Mouse (Mus musculus) CH12.LX (cell line): Measurements from ENCODE around the gene Slc32a1. TPM values are rescaled to one million over a fixed set of nuclear protein-coding genes. Genes with fewer than 3 reads are reported as not detected.

Source experiments
- DNase-seq: peaks from one replicate; pipeline ENCODE4 v3.0.0-alpha.2; 2013; ENCODE audit errors: extremely low read depth
- H3K27ac ChIP-seq: 2 replicates; pipeline ENCODE4 v1.5.1; 2012; ENCODE audit warnings: low read depth, mild to moderate bottlenecking, control low read depth, moderate library complexity; ENCODE audit not compliant: insufficient read depth
- H3K27me3 ChIP-seq: replicated peaks from 2 replicates; pipeline ENCODE3; 2012; ENCODE audit warnings: inconsistent platforms
- H3K36me3 ChIP-seq, 2 experiments: replicated peaks in 1 of 2; 2 replicates each; pipeline versions ENCODE3 to v1.6.1; 2012; ENCODE audit warnings: inconsistent platforms in 1 of 2, low read length in 1 of 2, mild to moderate bottlenecking in 1 of 2, mixed read lengths in 1 of 2, moderate library complexity in 1 of 2; ENCODE audit not compliant: control insufficient read depth in 1 of 2, insufficient read depth in 1 of 2
- H3K4me1 ChIP-seq, 2 experiments: 2 replicates each; pipeline ENCODE4 v1.6.1; 2012; ENCODE audit warnings: inconsistent platforms in 1 of 2, moderate library complexity in 1 of 2; ENCODE audit not compliant: insufficient read depth in 2 of 2, control insufficient read depth in 1 of 2
- H3K4me2 ChIP-seq: 2 replicates; pipeline ENCODE4 v1.6.1; 2012; ENCODE audit warnings: low read depth, mild to moderate bottlenecking, control low read depth; ENCODE audit not compliant: poor library complexity, insufficient read depth, severe bottlenecking
- H3K4me3 ChIP-seq, 3 experiments: fragments of 150-350 bp in 1 of 3; sonication (generic) in 1 of 3; replicated peaks in 1 of 3; 2 replicates each; pipeline versions ENCODE3 to v1.5.1; 2011 to 2012; ENCODE audit warnings: low read depth in 2 of 3, low read length in 2 of 3, mild to moderate bottlenecking in 2 of 3, moderate library complexity in 2 of 3, control low read depth in 1 of 3, improper control_type of control experiment in 1 of 3, inconsistent platforms in 1 of 3, mixed read lengths in 1 of 3; ENCODE audit not compliant: poor library complexity in 1 of 3
- H3K79me2 ChIP-seq: replicated peaks from 2 replicates; pipeline ENCODE4 v1.6.1; 2012; ENCODE audit warnings: mild to moderate bottlenecking, moderate library complexity; ENCODE audit not compliant: control insufficient read depth, poor library complexity, insufficient read depth, severe bottlenecking; ENCODE audit errors: extremely low read depth
- H3K9ac ChIP-seq: 2 replicates; pipeline ENCODE4 v1.6.1; 2012; ENCODE audit warnings: low read depth, mild to moderate bottlenecking, control low read depth, moderate library complexity; ENCODE audit not compliant: insufficient read depth
- H3K9me3 ChIP-seq: replicated peaks from 2 replicates; pipeline ENCODE3; 2012; ENCODE audit warnings: low read length, inconsistent platforms, mixed read lengths
- CHD1 ChIP-seq: IDR thresholded peaks from 2 replicates; pipeline ENCODE4 v1.6.1; 2012; ENCODE audit warnings: low read depth, low read length, improper control_type of control experiment, inconsistent platforms
- CHD2 ChIP-seq: IDR thresholded peaks from 2 replicates; pipeline ENCODE4 v1.6.1; 2011; ENCODE audit warnings: low read length, improper control_type of control experiment
- CTCF ChIP-seq, 2 experiments: IDR thresholded peaks in 1 of 2; conservative IDR thresholded peaks in 1 of 2; 2 replicates each; pipeline ENCODE4 v1.5.1; 2011 to 2012; ENCODE audit warnings: low read depth in 2 of 2, low read length in 2 of 2, improper control_type of control experiment in 1 of 2, inconsistent platforms in 1 of 2, mild to moderate bottlenecking in 1 of 2, moderate library complexity in 1 of 2
- E2F4 ChIP-seq: IDR thresholded peaks from 2 replicates; pipeline ENCODE4 v1.6.1; 2011; ENCODE audit warnings: low read depth, low read length, improper control_type of control experiment; ENCODE audit not compliant: insufficient replicate concordance
- ELF1 ChIP-seq: IDR thresholded peaks from 2 replicates; pipeline ENCODE4 v1.6.1; 2014; ENCODE audit warnings: low read depth, mild to moderate bottlenecking, inconsistent platforms, low read length, improper control_type of control experiment
- GABPA ChIP-seq: IDR thresholded peaks from 2 replicates; pipeline ENCODE4 v1.6.1; 2012; ENCODE audit warnings: low read depth, low read length, improper control_type of control experiment, inconsistent platforms; ENCODE audit not compliant: insufficient replicate concordance
- JUN ChIP-seq: IDR thresholded peaks from 2 replicates; pipeline ENCODE4 v1.6.1; 2011; ENCODE audit warnings: low read depth, mild to moderate bottlenecking, low read length, improper control_type of control experiment, moderate library complexity; ENCODE audit not compliant: insufficient read depth
- KAT2A ChIP-seq: IDR thresholded peaks from 2 replicates; pipeline ENCODE4 v1.6.1; 2012; ENCODE audit warnings: low read length, improper control_type of control experiment, inconsistent platforms; ENCODE audit not compliant: insufficient replicate concordance
- MAFK ChIP-seq: IDR thresholded peaks from 2 replicates; pipeline ENCODE4 v1.6.1; 2011; ENCODE audit warnings: low read length, improper control_type of control experiment; ENCODE audit not compliant: insufficient replicate concordance
- MAX ChIP-seq: IDR thresholded peaks from 2 replicates; pipeline ENCODE4 v1.6.1; 2011; ENCODE audit warnings: low read length, improper control_type of control experiment
- MAZ ChIP-seq: IDR thresholded peaks from 2 replicates; pipeline ENCODE4 v1.6.1; 2012; ENCODE audit warnings: low read depth, mild to moderate bottlenecking, inconsistent platforms, low read length, improper control_type of control experiment, moderate library complexity
- PAX5 ChIP-seq: IDR thresholded peaks from 2 replicates; pipeline ENCODE4 v1.6.1; 2012; ENCODE audit warnings: low read length, inconsistent platforms, mixed read lengths
- POLR2AphosphoS2 ChIP-seq: IDR thresholded peaks from 2 replicates; pipeline ENCODE4 v1.6.1; 2011; ENCODE audit warnings: low read depth, low read length, improper control_type of control experiment
- SIN3A ChIP-seq: IDR thresholded peaks from 2 replicates; pipeline ENCODE4 v1.6.1; 2012; ENCODE audit warnings: low read length, improper control_type of control experiment, inconsistent platforms
- TBP ChIP-seq: conservative IDR thresholded peaks from 2 replicates; pipeline ENCODE4 v1.6.1; 2011; ENCODE audit warnings: low read depth, low read length, improper control_type of control experiment
- USF2 ChIP-seq: conservative IDR thresholded peaks from 2 replicates; pipeline ENCODE4 v1.6.1; 2011; ENCODE audit warnings: low read depth, low read length, improper control_type of control experiment
- ZMIZ1 ChIP-seq: IDR thresholded peaks from 2 replicates; pipeline ENCODE4 v1.6.1; 2012; ENCODE audit warnings: low read depth, mild to moderate bottlenecking, inconsistent platforms, low read length, improper control_type of control experiment
- dilution Hi-C: fragments of 300-500 bp; cut with MboI; formaldehyde crosslinking; loops from 2 replicates; pipeline ENCODE4 v1.14.3; 2020; ENCODE audit warnings: low sequenced_read_pairs; ENCODE audit not compliant: extremely low pct_unique_long_range_greater_than_20kb, extremely low pct_ligation_motif_present
- in situ Hi-C: fragments of 300-500 bp; cut with MboI; formaldehyde crosslinking; loops from 3 replicates; pipeline ENCODE4 v1.14.3; 2019; ENCODE audit warnings: low sequenced_read_pairs, low pct_ligation_motif_present, low pct_unique_long_range_greater_than_20kb, mixed read lengths
- polyA plus RNA-seq: library from polyadenylated mRNA; unstranded; fragments of >175 nt; gene quantifications from 2 replicates; pipeline ENCODE4 v1.2.1, GENCODE M21; 2012; ENCODE audit warnings: low read depth; ENCODE audit not compliant: insufficient read length
- total RNA-seq, 2 experiments: library from RNA; depleted of rRNA; stranded (reverse); fragments of 300-350 nt in 1 of 2; fragments of >200 nt in 1 of 2; gene quantifications; 2 replicates each; pipeline ENCODE4 v1.2.3; 2012 to 2014

Gene Slc32a1
- not detected in 2 replicates for total RNA-seq (2012; rRNA removed)
- total RNA-seq (2014; rRNA removed) = not detected in 2 replicates
- polyA plus RNA-seq = not detected in 2 replicates

DNA sequence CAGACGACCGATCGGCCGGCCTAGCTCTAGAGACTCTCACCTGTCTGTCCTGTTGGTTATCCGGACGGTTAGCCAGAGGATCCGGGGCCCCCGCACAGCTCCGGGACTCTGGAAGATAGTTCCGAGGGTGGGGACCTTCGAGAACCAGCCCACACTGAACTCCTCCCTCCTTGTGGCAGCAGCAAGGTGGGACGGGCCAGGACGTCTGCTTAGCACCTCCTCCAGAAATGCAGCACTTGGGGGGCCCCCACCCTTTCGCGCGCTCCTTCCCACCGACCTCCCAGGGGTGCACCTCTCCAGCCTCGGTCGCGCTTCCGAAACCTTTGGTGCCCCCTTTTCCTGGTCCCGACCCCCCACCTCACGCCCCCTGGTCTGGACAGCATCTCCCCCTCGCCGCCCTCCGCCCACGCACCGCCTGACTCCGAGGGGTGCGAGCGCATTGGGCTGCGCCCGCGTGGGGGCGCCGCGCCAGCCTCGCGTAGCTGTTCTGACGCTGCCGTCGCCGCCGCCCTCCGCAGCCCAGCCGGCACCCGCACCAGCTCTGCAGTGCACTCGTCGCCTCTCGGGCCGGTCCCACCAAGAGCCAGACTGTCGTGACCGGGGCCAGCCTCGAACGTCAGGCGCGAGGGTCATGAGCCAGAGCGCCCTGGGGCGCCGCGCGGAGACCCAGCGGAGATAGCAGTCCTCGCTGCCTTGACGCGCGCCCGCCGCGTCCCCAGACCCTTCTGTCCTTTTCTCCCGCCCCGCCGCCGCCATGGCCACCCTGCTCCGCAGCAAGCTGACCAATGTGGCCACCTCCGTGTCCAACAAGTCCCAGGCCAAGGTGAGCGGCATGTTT lies at the start of gene Slc32a1:
Slc32a1 (plus strand) TSS at position 280 of the 838 bp plus-strand sequence.
- dilution Hi-C loops (no loop called here), in situ Hi-C loops (no loop called here)
- Histone ChIP-seq H3K27ac (no peak within 1 kb of the TSS), H3K4me1 (no peaks in the 10 kb centered on the region), H3K4me2 (no peak within 1 kb of the TSS), H3K9me3 (peaks cover 13% of the 10 kb centered on the region), H3K4me3 (no peak within 1 kb of the TSS), H3K9ac (no peak within 1 kb of the TSS), H3K27me3 (peaks cover 49% of the 10 kb centered on the region), H3K36me3 (no peaks in the 10 kb centered on the region), H3K79me2 (no peaks in the 10 kb centered on the region)
- TF ChIP-seq CHD1 (no peak), SIN3A (no peak), ELF1 (no peak), USF2 (no peak)
- DNase-seq = no peak

DNA sequence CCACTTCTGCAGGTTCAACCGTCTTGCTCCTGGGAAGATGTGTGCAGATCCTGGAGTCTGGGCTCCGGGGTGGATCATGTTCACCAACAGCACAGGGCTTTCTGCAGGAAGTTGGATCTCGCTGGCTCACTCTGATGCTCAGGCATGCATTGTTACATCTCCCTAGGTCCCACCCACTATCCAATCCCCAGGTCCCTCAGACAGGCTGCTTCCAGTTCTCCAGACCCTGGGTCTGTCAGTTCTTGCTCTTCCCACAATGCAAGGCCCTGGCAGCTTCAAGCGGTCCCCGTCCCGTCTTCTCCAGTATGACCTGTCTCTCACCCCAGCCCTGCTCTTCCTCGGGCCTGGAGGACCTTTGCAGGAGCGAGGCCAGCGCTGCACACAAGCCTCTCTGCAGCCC lies 49.8 kb upstream of the Slc32a1 start:
- Histone ChIP-seq H3K9me3 (peaks cover 17% of the 10 kb centered on the region), H3K27me3 (peaks cover 76% of the 10 kb centered on the region), H3K4me3 (no peak overlapping the region), H3K4me1 (no peaks in the 10 kb centered on the region), H3K79me2 (no peaks in the 10 kb centered on the region), H3K9ac (no peak overlapping the region), H3K36me3 (no peaks in the 10 kb centered on the region), H3K27ac (no peak overlapping the region), H3K4me2 (no peak overlapping the region)
- TF ChIP-seq CHD2 (no peak), KAT2A (no peak), GABPA (no peak), CHD1 (no peak), TBP (no peak), CTCF (conservative IDR thresholded peaks at IDR 0.05 in 1 of 2, IDR thresholded peaks at IDR 0.05 in 1 of 2; ENCODE audit: low read depth in 2 of 2, low read length in 2 of 2) (no peak), SIN3A (no peak)
- dilution Hi-C loops (no loop called here), in situ Hi-C loops (no loop called here)
- DNase-seq = no peak

DNA sequence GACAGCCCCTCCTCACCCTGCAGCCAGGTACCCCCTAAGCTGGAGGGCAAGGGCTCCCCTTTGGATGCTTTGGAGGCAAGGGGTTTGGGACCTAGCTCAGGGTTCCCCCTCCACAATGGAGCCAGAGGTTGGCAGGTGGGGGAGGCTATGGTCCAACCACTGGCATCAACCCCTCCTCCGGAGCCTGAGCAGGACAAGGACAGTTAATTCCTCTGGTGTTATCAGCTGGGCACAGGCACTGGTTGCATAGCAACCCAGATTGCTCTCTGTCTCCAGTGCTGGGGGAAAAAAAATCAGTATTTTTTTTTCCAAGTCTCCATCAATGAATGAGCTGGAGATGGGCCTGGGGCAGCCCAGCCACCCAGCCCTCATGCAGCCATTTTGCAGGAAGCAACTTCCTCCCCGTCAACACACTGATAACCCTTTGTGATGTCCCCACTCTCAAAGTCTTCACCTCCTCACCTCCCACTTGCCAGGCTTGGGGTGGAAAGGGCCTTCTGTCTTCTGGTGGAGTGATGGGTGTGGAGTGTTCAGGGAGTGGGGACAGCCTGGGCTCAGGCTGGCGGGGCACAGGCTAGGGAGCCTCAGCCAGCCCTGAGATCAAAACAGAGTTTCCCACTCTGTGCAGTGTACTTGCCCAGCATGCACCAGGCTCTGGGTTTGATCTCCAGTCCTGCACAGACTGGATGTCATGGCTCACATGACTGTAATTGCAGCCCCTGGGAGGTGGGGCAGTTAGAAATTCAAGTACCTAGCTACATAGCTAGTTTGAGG lies 49.0 kb upstream of the Slc32a1 start:
- no peaks in the 10 kb centered on the region for H3K4me1 ChIP-seq
- H3K9me3 ChIP-seq = peaks cover 14% of the 10 kb centered on the region

More for the DNA sequence above, 49.0 kb upstream of the Slc32a1 start:
- in situ Hi-C loops = no loop called here
- Histone ChIP-seq H3K27ac (no peak overlapping the region), H3K36me3 (no peaks in the 10 kb centered on the region), H3K9ac (no peak overlapping the region), H3K27me3 (peaks cover 84% of the 10 kb centered on the region)
- no peak for DNase-seq
- no peak for TF ChIP-seq SIN3A
- no peak for TF ChIP-seq JUN
- TF ChIP-seq MAFK = no peak
- TF ChIP-seq PAX5 = no peak
- no peak for TF ChIP-seq MAZ
- no peak for TF ChIP-seq CHD2
- TF ChIP-seq MAX = no peak
- no peak for TF ChIP-seq ZMIZ1
- TF ChIP-seq POLR2AphosphoS2 = no peak
- TF ChIP-seq E2F4 = no peak
- TF ChIP-seq, all 38 proteins: peak for 0
- dilution Hi-C loops = no loop called here
- H3K4me2 ChIP-seq = no peak overlapping the region
- H3K4me3 ChIP-seq = no peak overlapping the region
- H3K79me2 ChIP-seq = no peaks in the 10 kb centered on the region
